Mouse (Mus musculus): ENCODE results near the gene Parp8. TPM values are rescaled to one million over a fixed set of nuclear protein-coding genes. Genes with fewer than 3 reads are reported as not detected.
A peak's percentile ranks its signal among the peaks of the same experiment; 100 is the strongest.

Gene Parp8
- 12.1 and 13.5 TPM in 2 replicates for polyA plus RNA-seq (2015; fragmentation: Nextera tagmentation; extraction: Ambion mirVana)

- peak within 1 kb of the TSS; percentile 92 for H3K27ac ChIP-seq (replicated peaks)
- peak within 1 kb of the TSS; percentile 93 for H3K4me3 ChIP-seq
- peaks cover 55% of the 10 kb centered on the region for H3K4me1 ChIP-seq
- under 1% methylated on average over 39 of the region's 67 CpGs for WGBS
- H3K4me2 ChIP-seq, result peak within 1 kb of the TSS; percentile 79
- H3K36me3 ChIP-seq, result no peaks in the 10 kb centered on the region
- peak; percentile 48 for ATAC-seq (ENCODE audit: extremely low read depth, insufficient number of reproducible peaks, low FRiP score, low TSS enrichment)
- no peaks in the 10 kb centered on the region for H3K9me3 ChIP-seq
- peak within 1 kb of the TSS; percentile 97 for H3K9ac ChIP-seq
- no peaks in the 10 kb centered on the region; the same call in 1 of the 2 replicates for H3K27me3 ChIP-seq (replicated peaks)
Measured at GRCm38 (mm10) chr13:117025226-117026067, at the start of gene Parp8. Gene Parp8, minus strand, starts transcription at chr13:117025537.

- no peak for ATAC-seq (ENCODE audit: extremely low read depth, insufficient number of reproducible peaks, low FRiP score, low TSS enrichment)
- H3K4me3 ChIP-seq, result no peak overlapping the region
- H3K27ac ChIP-seq (replicated peaks), result no peak overlapping the region
- no peak overlapping the region for H3K9ac ChIP-seq
- H3K4me2 ChIP-seq, result peak overlapping the region; percentile 9; the same call in 1 of the 2 replicates
- H3K9me3 ChIP-seq, result no peaks in the 10 kb centered on the region
- 76% methylated on average over 17 of the region's 17 CpGs for WGBS
- H3K36me3 ChIP-seq, result no peaks in the 10 kb centered on the region
- H3K27me3 ChIP-seq (replicated peaks), result no peaks in the 10 kb centered on the region
- no peaks in the 10 kb centered on the region for H3K4me1 ChIP-seq
Measured at GRCm38 (mm10) chr13:117062628-117063315, 37.4 kb upstream of the Parp8 start.

GRCm38 (mm10) chr13:117056466-117056865 is 31.1 kb upstream of the Parp8 start:
- no peak for ATAC-seq (ENCODE audit: extremely low read depth, insufficient number of reproducible peaks, low FRiP score, low TSS enrichment)
- Histone ChIP-seq H3K4me2 (no peak overlapping the region), H3K4me1 (0 out of 2 replicates have a peak, but pooled peaks cover 4% of the 10 kb centered on the region), H3K27ac (replicated peaks) (no peak overlapping the region), H3K36me3 (no peaks in the 10 kb centered on the region), H3K4me3 (no peak overlapping the region), H3K9ac (no peak overlapping the region), H3K27me3 (replicated peaks) (no peaks in the 10 kb centered on the region), H3K9me3 (no peaks in the 10 kb centered on the region)
- WGBS, result 57% methylated on average over 2 of the region's 2 CpGs

GRCm38 (mm10) chr13:117054811-117055496 is 29.6 kb upstream of the Parp8 start:
- Histone ChIP-seq H3K4me2 (no peak overlapping the region), H3K36me3 (no peaks in the 10 kb centered on the region), H3K4me3 (no peak overlapping the region), H3K27me3 (replicated peaks) (no peaks in the 10 kb centered on the region), H3K9ac (no peak overlapping the region), H3K9me3 (no peaks in the 10 kb centered on the region), H3K4me1 (0 out of 2 replicates have a peak, but pooled peaks cover 4% of the 10 kb centered on the region), H3K27ac (replicated peaks) (no peak overlapping the region)
- WGBS, result 78% methylated on average over 7 of the region's 7 CpGs
- no peak for ATAC-seq (ENCODE audit: extremely low read depth, insufficient number of reproducible peaks, low FRiP score, low TSS enrichment)

- no peak overlapping the region for H3K4me2 ChIP-seq
- H3K27ac ChIP-seq (replicated peaks), result no peak overlapping the region
- 0 out of 2 replicates have a peak, but pooled peaks cover 4% of the 10 kb centered on the region for H3K4me1 ChIP-seq
- no peaks in the 10 kb centered on the region for H3K27me3 ChIP-seq (replicated peaks)
- H3K36me3 ChIP-seq, result no peaks in the 10 kb centered on the region
- ATAC-seq (ENCODE audit: extremely low read depth, insufficient number of reproducible peaks, low FRiP score, low TSS enrichment), result no peak
- no peaks in the 10 kb centered on the region for H3K9me3 ChIP-seq
- no peak overlapping the region for H3K4me3 ChIP-seq
- no peak overlapping the region for H3K9ac ChIP-seq
- 72% methylated on average over 3 of the region's 3 CpGs for WGBS
Measured at GRCm38 (mm10) chr13:117052748-117053147, 27.4 kb upstream of the Parp8 start.

- no peak overlapping the region for H3K27ac ChIP-seq (replicated peaks)
- H3K9ac ChIP-seq, result no peak overlapping the region
- WGBS, result 82% methylated on average over 5 of the region's 5 CpGs
- no peak overlapping the region for H3K4me3 ChIP-seq
- H3K27me3 ChIP-seq (replicated peaks), result no peaks in the 10 kb centered on the region
- no peak for ATAC-seq (ENCODE audit: extremely low read depth, insufficient number of reproducible peaks, low FRiP score, low TSS enrichment)
- H3K4me1 ChIP-seq, result no peaks in the 10 kb centered on the region
- no peak overlapping the region for H3K4me2 ChIP-seq
- H3K9me3 ChIP-seq, result no peaks in the 10 kb centered on the region
- no peaks in the 10 kb centered on the region for H3K36me3 ChIP-seq
Measured at GRCm38 (mm10) chr13:117048541-117048971, 23.2 kb upstream of the Parp8 start.

- Histone ChIP-seq H3K36me3 (no peaks in the 10 kb centered on the region), H3K27me3 (replicated peaks) (no peaks in the 10 kb centered on the region), H3K9me3 (no peaks in the 10 kb centered on the region), H3K4me1 (no peaks in the 10 kb centered on the region), H3K9ac (no peak overlapping the region), H3K27ac (replicated peaks) (no peak overlapping the region), H3K4me2 (no peak overlapping the region), H3K4me3 (no peak overlapping the region)
- ATAC-seq (ENCODE audit: extremely low read depth, insufficient number of reproducible peaks, low FRiP score, low TSS enrichment), result no peak
Measured at GRCm38 (mm10) chr13:117043567-117043966, 18.2 kb upstream of the Parp8 start.

GRCm38 (mm10) chr13:117041021-117041420 is 15.7 kb upstream of the Parp8 start:
- Histone ChIP-seq H3K4me1 (no peaks in the 10 kb centered on the region), H3K36me3 (no peaks in the 10 kb centered on the region), H3K4me2 (no peak overlapping the region), H3K4me3 (no peak overlapping the region), H3K27me3 (replicated peaks) (no peaks in the 10 kb centered on the region), H3K9ac (no peak overlapping the region), H3K9me3 (no peaks in the 10 kb centered on the region), H3K27ac (replicated peaks) (no peak overlapping the region)
- ATAC-seq (ENCODE audit: extremely low read depth, insufficient number of reproducible peaks, low FRiP score, low TSS enrichment), result no peak

- no peaks in the 10 kb centered on the region for H3K9me3 ChIP-seq
- no peak overlapping the region for H3K9ac ChIP-seq
- H3K27me3 ChIP-seq (replicated peaks), result no peaks in the 10 kb centered on the region
- WGBS, result 84% methylated on average over 5 of the region's 5 CpGs
- H3K27ac ChIP-seq (replicated peaks), result no peak overlapping the region
- no peak overlapping the region for H3K4me3 ChIP-seq
- ATAC-seq (ENCODE audit: extremely low read depth, insufficient number of reproducible peaks, low FRiP score, low TSS enrichment), result no peak
- H3K36me3 ChIP-seq, result no peaks in the 10 kb centered on the region
- H3K4me1 ChIP-seq, result peaks cover 23% of the 10 kb centered on the region
- no peak overlapping the region for H3K4me2 ChIP-seq
Measured at GRCm38 (mm10) chr13:117036277-117036676, 10.9 kb upstream of the Parp8 start.

- H3K4me2 ChIP-seq, result no peak overlapping the region
- 63% methylated on average over 2 of the region's 2 CpGs for WGBS
- H3K4me3 ChIP-seq, result no peak overlapping the region
- H3K9me3 ChIP-seq, result no peaks in the 10 kb centered on the region
- H3K9ac ChIP-seq, result no peak overlapping the region
- H3K27me3 ChIP-seq (replicated peaks), result no peaks in the 10 kb centered on the region
- ATAC-seq (ENCODE audit: extremely low read depth, insufficient number of reproducible peaks, low FRiP score, low TSS enrichment), result no peak
- peaks cover 29% of the 10 kb centered on the region for H3K4me1 ChIP-seq
- no peaks in the 10 kb centered on the region for H3K36me3 ChIP-seq
- H3K27ac ChIP-seq (replicated peaks), result no peak overlapping the region
Measured at GRCm38 (mm10) chr13:117035121-117035520, 9.8 kb upstream of the Parp8 start.

GRCm38 (mm10) chr13:117034676-117035075 is 9.3 kb upstream of the Parp8 start:
- ATAC-seq (ENCODE audit: extremely low read depth, insufficient number of reproducible peaks, low FRiP score, low TSS enrichment), result no peak
- H3K36me3 ChIP-seq, result no peaks in the 10 kb centered on the region
- H3K27me3 ChIP-seq (replicated peaks), result no peaks in the 10 kb centered on the region
- peaks cover 29% of the 10 kb centered on the region for H3K4me1 ChIP-seq
- WGBS, result 67% methylated on average over 1 of the region's 1 CpGs
- no peak overlapping the region for H3K9ac ChIP-seq
- no peak overlapping the region for H3K4me3 ChIP-seq
- H3K9me3 ChIP-seq, result no peaks in the 10 kb centered on the region
- no peak overlapping the region for H3K4me2 ChIP-seq
- no peak overlapping the region for H3K27ac ChIP-seq (replicated peaks)

All from heart, embryonic 13.5 days (tissue).